Mouse (Mus musculus) midbrain, postnatal 0 days (tissue): Measurements from ENCODE around the gene Gipr. TPM values are rescaled to one million over a fixed set of nuclear protein-coding genes. Genes with fewer than 3 reads are reported as not detected.
"Not testable (repeated sequence)": the region's sequence is repeated elsewhere in the genome, so short reads cannot be mapped to it uniquely, and the experiment has no call there.

ENCODE experiments used
- ATAC-seq: fragments of 200-750 bp; cut with Nextera tagmentation; 2 replicates; pipeline ENCODE4 v1.8.0; 2017; ENCODE audit warnings: moderate number of reproducible peaks, mild to moderate bottlenecking, moderate TSS enrichment, moderate library complexity; ENCODE audit not compliant: low FRiP score
- DNase-seq: peaks from one replicate; pipeline ENCODE4 v3.0.0-alpha.2; 2015; ENCODE audit warnings: low spot score
- H3K27ac ChIP-seq: fragments of 300-500 bp; sonication (generic); 2 replicates; pipeline ENCODE4 v1.5.1; 2014; ENCODE audit warnings: low read depth, mild to moderate bottlenecking, low read length, mixed read lengths
- H3K27me3 ChIP-seq: fragments of 300-500 bp; sonication (generic); 2 replicates; pipeline ENCODE4 v1.6.1; 2014; ENCODE audit warnings: low read length, control low read depth, mixed read lengths; ENCODE audit not compliant: insufficient read depth
- H3K36me3 ChIP-seq: fragments of 300-500 bp; sonication (generic); 2 replicates; pipeline ENCODE4 v1.6.1; 2014; ENCODE audit warnings: low read length, control low read depth, mixed read lengths; ENCODE audit not compliant: insufficient read depth
- H3K4me1 ChIP-seq: fragments of 300-500 bp; sonication (generic); 2 replicates; pipeline ENCODE4 v1.6.1; 2014; ENCODE audit warnings: mild to moderate bottlenecking, control low read depth, antibody characterized with exemption, low read length, mixed read lengths; ENCODE audit not compliant: insufficient read depth
- H3K4me2 ChIP-seq: fragments of 300-500 bp; sonication (generic); 2 replicates; pipeline ENCODE4 v1.6.1; 2014; ENCODE audit warnings: low read depth, mild to moderate bottlenecking, low read length, mixed read lengths; ENCODE audit not compliant: poor library complexity, severe bottlenecking
- H3K4me3 ChIP-seq: fragments of 300-500 bp; sonication (generic); 2 replicates; pipeline ENCODE4 v1.5.1; 2014; ENCODE audit warnings: low read depth, mild to moderate bottlenecking, low read length, moderate library complexity
- H3K9ac ChIP-seq: fragments of 300-500 bp; sonication (generic); replicated peaks from 2 replicates; pipeline ENCODE4 v1.6.1; 2014; ENCODE audit warnings: mild to moderate bottlenecking, low read length, moderate library complexity, mixed read lengths; ENCODE audit not compliant: poor library complexity, severe bottlenecking
- H3K9me3 ChIP-seq: fragments of 300-500 bp; sonication (generic); 2 replicates; pipeline ENCODE4 v1.6.1; 2016; ENCODE audit warnings: low read length, control low read depth
- CTCF ChIP-seq: IDR thresholded peaks from 2 replicates; pipeline ENCODE4 v1.5.1; 2016; ENCODE audit warnings: antibody characterized with exemption, mild to moderate bottlenecking
- WGBS: fragments of 180-500 bp; shearing (Covaris S2); extraction: QIAGEN DNeasy Blood & Tissue Kit; methylation state at CpG from one replicate; pipeline ENCODE4 v1.1.7; 2014; 5-methylcytosine and 5-hydroxymethylcytosine counted together
- polyA plus RNA-seq: library from polyadenylated mRNA; unstranded; fragments of >200 nt; fragmentation: Nextera tagmentation; extraction: Ambion mirVana; gene quantifications from 2 replicates; pipeline ENCODE4 v1.2.1, GENCODE M21; 2015
- total RNA-seq: library from RNA; depleted of rRNA; stranded (reverse); fragments of >200 nt; gene quantifications from 2 replicates; pipeline ENCODE4 v1.2.3, GENCODE M21; 2014

Gene Gipr
- total and polyA plus RNA-seq, 2 experiments from 2014 or later: 2.3 to 7.4 TPM

GRCm38 (mm10) chr7:19160115-19160514 is 5.8 kb downstream of the Gipr start:
- peak; percentile 47 for DNase-seq
- Histone ChIP-seq H3K36me3 (peaks cover 3% of the 10 kb centered on the region; the same call in 1 of the 2 replicates), H3K4me3 (peak overlapping the region; percentile 23), H3K27me3 (peaks cover 9% of the 10 kb centered on the region; the same call in 1 of the 2 replicates), H3K4me1 (peaks cover 11% of the 10 kb centered on the region; the same call in 1 of the 2 replicates), H3K4me2 (peak overlapping the region; percentile 57), H3K9ac (peak overlapping the region; percentile 37), H3K27ac (no peak overlapping the region), H3K9me3 (no peaks in the 10 kb centered on the region)
- peak; percentile 48 for ATAC-seq
- TF ChIP-seq CTCF: no peak
- 3% methylated on average over 20 of the region's 20 CpGs for WGBS

- ATAC-seq: no peak
- DNase-seq: no peak
- Histone ChIP-seq H3K4me1 (peaks cover 8% of the 10 kb centered on the region; the same call in 1 of the 2 replicates), H3K9ac (no peak overlapping the region; the same call in 1 of the 2 replicates), H3K4me2 (peak overlapping the region; percentile 57), H3K4me3 (peak overlapping the region; percentile 23), H3K36me3 (peaks cover 9% of the 10 kb centered on the region), H3K27me3 (peaks cover 5% of the 10 kb centered on the region; the same call in 1 of the 2 replicates), H3K9me3 (no peaks in the 10 kb centered on the region), H3K27ac (no peak overlapping the region)
- TF ChIP-seq CTCF: peak; percentile 3; the same call in 1 of the 2 replicates
- WGBS: 12% methylated on average over 18 of the region's 18 CpGs
Observed at GRCm38 (mm10) chr7:19159411-19159810, 6.5 kb downstream of the Gipr start.

DNA sequence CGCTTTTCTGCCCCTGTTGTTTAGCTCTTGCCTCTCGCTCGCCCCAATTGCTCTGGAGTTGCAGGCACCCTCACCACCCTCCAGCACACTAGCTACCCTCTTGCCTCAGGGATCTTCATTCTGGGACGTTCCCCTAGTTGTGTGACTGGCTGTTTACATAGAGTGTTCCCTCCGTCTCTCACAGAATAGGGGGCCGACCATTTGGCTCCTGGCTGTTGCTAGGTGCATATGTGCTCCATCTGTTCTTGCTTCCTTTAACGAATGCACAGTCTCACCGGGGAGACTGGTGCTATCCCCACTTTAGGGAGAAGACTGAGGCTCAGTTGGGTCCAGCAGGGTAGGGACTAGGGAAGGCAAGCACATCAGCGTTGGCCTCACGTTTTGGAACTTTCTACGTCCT is 7.3 kb downstream of the Gipr start:
- DNase-seq (no peak), ATAC-seq (no peak)
- 0 out of 2 replicates have a peak, but pooled peaks cover 2% of the 10 kb centered on the region for H3K27me3 ChIP-seq
- peaks cover 15% of the 10 kb centered on the region for H3K36me3 ChIP-seq
- TF ChIP-seq CTCF: no peak
- no peak overlapping the region for H3K27ac ChIP-seq
- no peak overlapping the region for H3K4me2 ChIP-seq
- no peak overlapping the region for H3K9ac ChIP-seq
- peaks cover 8% of the 10 kb centered on the region; the same call in 1 of the 2 replicates for H3K4me1 ChIP-seq
- no peak overlapping the region for H3K4me3 ChIP-seq
- WGBS: 70% methylated on average over 11 of the region's 11 CpGs
- H3K9me3 ChIP-seq: no peaks in the 10 kb centered on the region

- 3% methylated on average over 30 of the region's 30 CpGs for WGBS
- Histone ChIP-seq H3K4me1 (peaks cover 8% of the 10 kb centered on the region; the same call in 1 of the 2 replicates), H3K4me2 (peak overlapping the region; percentile 37), H3K9ac (no peak overlapping the region), H3K27ac (peak overlapping the region; percentile 55; the same call in 1 of the 2 replicates), H3K36me3 (peaks cover 24% of the 10 kb centered on the region), H3K27me3 (no peaks in the 10 kb centered on the region), H3K4me3 (no peak overlapping the region), H3K9me3 (no peaks in the 10 kb centered on the region)
- ATAC-seq (peak; percentile 77), DNase-seq (peak; percentile 84)
- TF ChIP-seq CTCF: peak; percentile 98
Observed at GRCm38 (mm10) chr7:19157160-19157800, 8.6 kb downstream of the Gipr start.

- Histone ChIP-seq H3K9me3 (no peaks in the 10 kb centered on the region), H3K4me1 (peaks cover 8% of the 10 kb centered on the region; the same call in 1 of the 2 replicates), H3K36me3 (peaks cover 32% of the 10 kb centered on the region), H3K9ac (no peak overlapping the region), H3K27ac (no peak overlapping the region), H3K4me2 (no peak overlapping the region), H3K4me3 (no peak overlapping the region), H3K27me3 (no peaks in the 10 kb centered on the region)
- no peak for ATAC-seq
- no peak for DNase-seq
- peak; percentile 49 for TF ChIP-seq CTCF
- 60% methylated on average over 13 of the region's 13 CpGs for WGBS
Observed at GRCm38 (mm10) chr7:19155825-19156475, 10.0 kb downstream of the Gipr start.

DNA sequence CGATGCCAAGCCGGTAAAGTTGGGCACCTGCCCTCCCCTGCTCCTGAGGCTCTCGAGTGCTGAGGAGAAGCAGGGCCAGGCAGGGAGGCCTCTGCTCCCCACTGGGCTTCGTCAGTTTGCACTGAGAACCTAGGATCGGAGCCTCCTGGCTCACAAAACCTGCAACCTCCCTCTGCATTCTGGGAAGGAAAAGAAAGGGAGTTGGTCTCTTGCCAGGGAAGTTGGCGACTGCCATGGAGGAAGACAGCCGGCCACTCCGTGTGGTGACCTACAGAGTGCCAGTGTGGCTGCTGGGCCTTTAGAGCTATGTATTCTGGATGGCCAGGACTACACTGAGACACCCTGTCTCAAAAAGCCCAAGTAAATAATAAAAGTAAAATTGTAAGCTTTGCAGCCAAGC is 11.1 kb downstream of the Gipr start:
- H3K4me1 ChIP-seq: peaks cover 11% of the 10 kb centered on the region; the same call in 1 of the 2 replicates

GRCm38 (mm10) chr7:19151121-19151520 is 14.8 kb downstream of the Gipr start:
- peaks cover 38% of the 10 kb centered on the region for H3K36me3 ChIP-seq
- H3K27ac ChIP-seq, H3K9me3 ChIP-seq, H3K27me3 ChIP-seq, H3K4me3 ChIP-seq, H3K4me2 ChIP-seq, H3K9ac ChIP-seq, DNase-seq, H3K4me1 ChIP-seq, ATAC-seq: not testable (repeated sequence)
- WGBS: 91% methylated on average over 10 of the region's 10 CpGs

More for the DNA sequence above, 11.1 kb downstream of the Gipr start:
- H3K9me3 ChIP-seq: no peaks in the 10 kb centered on the region
- no peaks in the 10 kb centered on the region for H3K27me3 ChIP-seq
- no peak overlapping the region for H3K4me3 ChIP-seq
- DNase-seq: no peak
- 72% methylated on average over 8 of the region's 8 CpGs for WGBS
- peaks cover 32% of the 10 kb centered on the region for H3K36me3 ChIP-seq
- H3K4me2 ChIP-seq: no peak overlapping the region
- H3K27ac ChIP-seq: no peak overlapping the region
- ATAC-seq: no peak
- no peak for TF ChIP-seq CTCF
- no peak overlapping the region for H3K9ac ChIP-seq
